Mouse (Mus musculus) spleen, adult 2 months (tissue): ENCODE results near the gene Fam160b1.

Experiments used
- CTCF ChIP-seq: fragments of 200-500 bp; IDR thresholded peaks from 2 replicates; pipeline ENCODE4 v1.5.1; 2011; ENCODE audit warnings: mild to moderate bottlenecking, inconsistent platforms; ENCODE audit not compliant: insufficient read depth, insufficient read length, insufficient replicate concordance; ENCODE audit errors: extremely low read depth
- POLR2A ChIP-seq: fragments of 200-500 bp; IDR thresholded peaks from 2 replicates; pipeline ENCODE4 v1.6.1; 2011; ENCODE audit warnings: low read depth, low read length, inconsistent platforms

DNA sequence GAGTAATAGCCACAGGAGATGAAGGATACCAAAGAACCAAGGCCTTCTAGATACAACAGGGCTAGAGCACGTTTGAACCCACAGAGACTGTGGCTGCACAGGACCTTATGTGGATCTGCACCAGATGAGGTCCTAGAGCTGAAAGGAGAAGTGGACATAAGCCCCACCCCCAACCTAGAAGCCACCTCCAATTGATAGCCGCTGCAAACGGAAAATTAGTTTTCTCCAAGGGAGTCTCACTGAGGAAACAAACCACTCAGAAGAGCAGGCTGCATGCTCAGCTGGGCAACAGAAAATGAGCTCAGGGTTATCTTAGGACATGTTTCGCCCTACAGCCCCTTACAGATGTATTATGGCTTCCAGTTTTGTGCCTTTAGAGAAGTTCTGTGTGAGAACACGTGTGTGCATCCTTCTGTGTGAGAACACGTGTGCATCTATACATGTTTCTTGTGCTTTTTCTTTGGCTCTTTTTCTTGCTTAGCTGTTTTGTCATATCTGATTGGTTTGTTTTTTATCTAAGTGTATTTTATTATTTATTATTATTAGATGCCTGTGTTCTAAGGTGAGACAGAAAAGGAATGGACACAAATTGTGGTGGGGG is 33.0 kb downstream of the Fam160b1 start:
- TF ChIP-seq CTCF (no peak), POLR2A (no peak)
